Mouse (Mus musculus) limb, embryonic 12.5 days (tissue): ENCODE results near the gene Tmem107. TPM values are rescaled to one million over a fixed set of nuclear protein-coding genes. Genes with fewer than 3 reads are reported as not detected.

ENCODE experiments used
- ATAC-seq: fragments of 200-750 bp; cut with Nextera tagmentation; 2 replicates; pipeline ENCODE4 v1.8.0; 2017; ENCODE audit warnings: low read depth, moderate TSS enrichment; ENCODE audit not compliant: insufficient number of reproducible peaks, insufficient read depth, low FRiP score, low TSS enrichment
- H3K27ac ChIP-seq: fragments of 300-500 bp; sonication (generic); 2 replicates; pipeline ENCODE4 v1.5.1; 2016; ENCODE audit warnings: mild to moderate bottlenecking, moderate library complexity
- H3K27me3 ChIP-seq: fragments of 300-500 bp; sonication (generic); 2 replicates; pipeline ENCODE4 v1.6.1; 2016; ENCODE audit warnings: mild to moderate bottlenecking, moderate library complexity
- H3K36me3 ChIP-seq: fragments of 300-500 bp; sonication (generic); 2 replicates; pipeline ENCODE4 v1.6.1; 2016; ENCODE audit warnings: mild to moderate bottlenecking, moderate library complexity
- H3K4me1 ChIP-seq: fragments of 300-500 bp; sonication (generic); replicated peaks from 2 replicates; pipeline ENCODE4 v1.6.1; 2016
- H3K4me2 ChIP-seq: fragments of 300-500 bp; sonication (generic); 2 replicates; pipeline ENCODE4 v1.6.1; 2016; ENCODE audit warnings: mild to moderate bottlenecking, moderate library complexity
- H3K4me3 ChIP-seq: fragments of 300-500 bp; sonication (generic); replicated peaks from 2 replicates; pipeline ENCODE4 v1.5.1; 2016; ENCODE audit warnings: mild to moderate bottlenecking
- H3K9ac ChIP-seq: fragments of 300-500 bp; sonication (generic); replicated peaks from 2 replicates; pipeline ENCODE4 v1.6.1; 2016; ENCODE audit warnings: mild to moderate bottlenecking, moderate library complexity
- H3K9me3 ChIP-seq: fragments of 300-500 bp; sonication (generic); 2 replicates; pipeline ENCODE4 v1.6.1; 2016; ENCODE audit warnings: mild to moderate bottlenecking, moderate library complexity
- WGBS: fragments of 180-500 bp; shearing (Covaris S2); methylation state at CpG from one replicate; pipeline ENCODE4 v1.1.7; 2016; 5-methylcytosine and 5-hydroxymethylcytosine counted together
- polyA plus RNA-seq: library from polyadenylated mRNA; unstranded; fragments of >200 nt; fragmentation: Nextera tagmentation; extraction: Ambion mirVana; gene quantifications from 2 replicates; pipeline ENCODE4 v1.2.1, GENCODE M21; 2016

The Tmem107 gene
- polyA plus RNA-seq, 1 experiment from 2014 or later = 41.0 TPM

DNA sequence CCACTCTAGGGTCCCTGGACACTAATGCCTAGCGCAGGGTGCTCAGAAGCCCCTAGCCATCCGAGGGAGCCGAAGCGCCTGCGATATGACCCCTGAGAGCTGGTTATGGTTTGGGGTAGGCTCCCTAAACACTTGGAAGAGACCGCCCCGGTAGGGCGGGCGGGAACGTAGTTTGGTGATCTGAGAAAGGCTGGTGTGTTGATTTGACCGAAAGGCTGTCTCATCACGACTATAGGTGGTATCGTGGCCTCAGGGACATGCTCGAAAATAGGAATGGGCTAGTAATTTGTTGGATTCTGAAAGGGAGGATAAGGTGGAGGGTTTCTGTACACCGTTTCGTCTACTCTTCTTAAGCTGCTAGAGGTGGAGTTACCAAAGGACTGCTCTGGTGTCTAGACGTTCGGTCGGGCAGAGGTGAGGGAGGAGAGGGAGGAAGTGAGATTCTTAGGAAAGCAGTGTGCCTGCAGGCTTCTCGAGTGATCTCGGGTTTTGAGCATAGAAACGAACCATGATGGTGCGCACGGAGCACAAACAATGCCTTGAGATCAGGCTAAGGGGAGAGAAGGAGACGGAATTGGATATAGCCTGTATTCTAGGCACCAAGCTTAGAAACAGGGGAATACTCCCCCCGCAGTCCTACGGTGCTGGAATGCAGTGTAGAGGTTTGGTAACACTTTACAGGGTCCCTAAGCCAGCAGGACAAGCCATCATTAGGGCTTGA, 25.1 kb downstream of the Tmem107 start:
- Histone ChIP-seq H3K27ac (peak overlapping the region; percentile 78), H3K36me3 (peaks cover 24% of the 10 kb centered on the region), H3K4me3 (peak overlapping the region; percentile 57), H3K27me3 (no peaks in the 10 kb centered on the region), H3K4me1 (peaks cover 63% of the 10 kb centered on the region), H3K9me3 (no peaks in the 10 kb centered on the region), H3K4me2 (peak overlapping the region; percentile 98), H3K9ac (peak overlapping the region; percentile 64)
- WGBS = 2% methylated on average over 27 of the region's 27 CpGs
- ATAC-seq = no peak

DNA sequence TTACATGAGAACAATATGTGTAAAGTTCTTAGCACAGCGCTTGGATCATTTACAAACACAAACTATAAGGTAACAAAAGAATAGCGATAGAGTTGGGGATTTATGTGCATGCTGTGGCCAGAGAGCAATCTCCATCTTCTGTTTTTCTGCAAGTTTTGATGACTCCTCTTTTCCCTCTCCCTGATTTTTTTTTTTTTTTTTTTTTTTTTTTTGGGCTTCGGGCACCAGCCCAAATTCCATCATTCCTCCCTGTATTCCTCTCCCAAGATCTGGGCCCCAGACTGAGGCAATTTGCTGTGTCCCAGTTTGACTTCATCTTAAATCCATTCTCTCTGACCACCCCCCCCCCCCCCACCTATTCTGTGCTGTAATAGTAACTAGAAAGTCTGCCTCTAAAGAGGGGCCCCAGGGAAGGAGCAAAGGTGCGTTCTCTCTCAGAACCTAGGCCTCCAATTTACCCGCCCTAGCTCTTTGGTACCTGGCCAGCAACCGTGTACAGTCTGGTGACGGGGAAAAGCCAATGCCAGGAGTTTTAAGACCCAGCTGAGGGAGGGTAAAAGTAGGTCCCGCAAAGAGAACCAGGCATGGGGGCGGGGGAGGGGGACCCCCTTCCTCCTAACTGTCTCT, 25.9 kb downstream of the Tmem107 start:
- Histone ChIP-seq H3K4me2 (peak overlapping the region; percentile 98), H3K27me3 (no peaks in the 10 kb centered on the region), H3K27ac (peak overlapping the region; percentile 81), H3K36me3 (peaks cover 24% of the 10 kb centered on the region), H3K4me1 (peaks cover 61% of the 10 kb centered on the region), H3K9me3 (no peaks in the 10 kb centered on the region), H3K4me3 (peak overlapping the region; percentile 57), H3K9ac (peak overlapping the region; percentile 40; the same call in 1 of the 2 replicates)
- 16% methylated on average over 9 of the region's 9 CpGs for WGBS
- ATAC-seq = no peak

DNA sequence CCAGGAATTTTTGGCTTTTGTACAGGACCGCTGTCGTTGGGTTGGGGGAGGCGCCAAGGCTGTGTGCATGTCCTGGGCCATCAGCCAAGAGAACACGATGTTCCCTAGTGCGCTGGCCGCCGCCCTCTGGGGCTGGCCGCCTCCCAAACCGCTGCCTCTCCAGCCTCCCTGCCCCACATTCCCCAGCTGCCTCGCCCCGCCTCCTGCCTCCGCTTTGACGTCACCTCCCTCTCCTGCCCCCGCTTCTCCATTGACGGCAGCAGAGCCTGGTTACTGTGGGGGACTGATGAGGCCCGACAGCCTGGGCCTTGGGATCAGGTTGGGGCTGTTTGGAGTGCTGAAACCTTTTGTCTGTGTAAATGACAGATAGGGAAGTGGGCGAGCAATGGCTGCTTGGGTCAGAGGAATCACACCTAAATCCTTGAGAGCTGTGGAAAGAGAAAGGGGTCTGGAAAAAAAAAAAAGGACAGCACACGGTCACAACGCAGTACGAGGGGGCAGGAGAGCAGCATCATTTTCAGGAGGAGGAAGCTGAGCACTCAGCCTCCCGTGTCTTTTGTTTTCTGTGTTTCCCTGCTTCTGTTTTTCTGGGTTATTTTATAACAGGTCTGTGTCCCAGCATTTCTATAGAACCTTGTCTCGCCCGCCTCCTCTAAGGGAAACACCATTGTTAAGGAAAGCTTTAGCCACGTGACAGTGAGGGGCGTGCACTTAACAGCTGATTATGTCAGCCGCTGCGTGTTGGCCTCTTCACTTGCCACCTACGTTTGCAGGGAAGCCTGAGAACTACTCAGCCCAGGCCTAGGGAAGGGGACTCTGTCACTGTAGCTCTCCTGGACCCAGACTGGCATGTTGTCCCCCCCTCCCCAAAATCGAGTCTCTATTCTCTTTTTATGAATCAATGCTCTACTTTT, 26.6 kb downstream of the Tmem107 start:
- peaks cover 24% of the 10 kb centered on the region for H3K36me3 ChIP-seq
- no peaks in the 10 kb centered on the region for H3K27me3 ChIP-seq
- H3K4me3 ChIP-seq = peak overlapping the region; percentile 39
- no peak for ATAC-seq
- peak overlapping the region; percentile 40 for H3K9ac ChIP-seq
- peaks cover 56% of the 10 kb centered on the region for H3K4me1 ChIP-seq
- WGBS = 5% methylated on average over 29 of the region's 29 CpGs
- no peaks in the 10 kb centered on the region for H3K9me3 ChIP-seq
- H3K27ac ChIP-seq = peak overlapping the region; percentile 81
- H3K4me2 ChIP-seq = peak overlapping the region; percentile 98

DNA sequence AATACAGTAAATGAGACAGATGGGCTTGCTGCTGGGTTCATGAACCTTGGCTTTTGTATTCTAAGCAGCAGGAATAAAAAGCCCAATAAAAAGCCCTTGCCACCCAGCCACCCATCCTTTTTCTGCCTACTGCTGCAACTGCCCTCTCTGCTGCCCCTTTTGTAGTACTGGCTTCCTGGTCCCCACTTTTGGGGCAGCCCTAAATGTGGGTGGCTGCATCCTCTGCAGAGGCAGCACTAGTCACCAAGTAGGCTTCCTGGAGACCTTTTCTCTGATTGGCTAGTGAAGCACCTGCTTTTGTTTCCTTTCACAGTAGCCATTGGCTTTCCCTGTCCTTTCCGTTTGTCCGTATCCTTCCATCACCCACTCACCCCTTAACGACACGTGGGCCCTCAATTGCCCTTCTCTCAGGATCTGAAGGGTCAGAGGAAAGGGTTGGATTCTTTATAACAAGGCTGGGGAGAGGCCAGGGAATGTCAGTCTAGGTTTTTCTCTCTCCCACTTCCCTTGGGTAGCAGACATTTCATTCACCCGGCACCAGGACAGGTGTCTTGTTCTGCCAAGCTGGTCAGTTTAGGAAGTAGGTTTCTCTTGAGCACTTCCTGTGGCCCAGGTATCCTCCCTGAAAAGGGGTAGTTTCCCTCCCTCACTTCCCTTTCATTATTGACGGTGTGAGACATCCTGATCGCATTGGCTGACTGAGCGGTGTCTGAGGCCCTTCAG, 27.6 kb downstream of the Tmem107 start:
- H3K36me3 ChIP-seq = peaks cover 27% of the 10 kb centered on the region
- 23% methylated on average over 8 of the region's 8 CpGs for WGBS
- no peak for ATAC-seq
- peaks cover 56% of the 10 kb centered on the region for H3K4me1 ChIP-seq
- H3K9me3 ChIP-seq = no peaks in the 10 kb centered on the region
- H3K27me3 ChIP-seq = no peaks in the 10 kb centered on the region
- H3K4me2 ChIP-seq = peak overlapping the region; percentile 98
- peak overlapping the region; percentile 65; the same call in 1 of the 2 replicates for H3K9ac ChIP-seq
- H3K4me3 ChIP-seq = peak overlapping the region; percentile 49
- peak overlapping the region; percentile 81 for H3K27ac ChIP-seq

DNA sequence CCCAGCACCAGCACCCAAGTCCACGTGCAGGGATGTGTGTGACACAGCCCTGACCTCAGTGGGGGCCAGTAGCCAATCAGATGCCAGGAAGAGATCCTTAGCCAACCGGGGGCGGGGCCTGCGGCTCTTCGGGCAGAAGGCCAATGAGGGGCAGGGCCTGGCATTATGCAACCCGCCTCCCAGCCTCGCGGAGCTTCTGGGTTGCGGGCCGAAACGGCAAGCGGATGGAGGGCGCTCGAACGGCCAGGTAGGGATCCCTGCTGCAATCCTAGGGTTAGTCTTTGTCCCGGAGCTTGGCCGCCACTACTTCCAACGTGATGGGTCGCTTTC, 28.1 kb downstream of the Tmem107 start:
- peaks cover 32% of the 10 kb centered on the region for H3K36me3 ChIP-seq
- no peaks in the 10 kb centered on the region for H3K9me3 ChIP-seq
- H3K4me2 ChIP-seq = peak overlapping the region; percentile 98
- H3K27ac ChIP-seq = peak overlapping the region; percentile 84
- peak overlapping the region; percentile 49 for H3K4me3 ChIP-seq
- WGBS = under 1% methylated on average over 19 of the region's 19 CpGs
- ATAC-seq = no peak
- H3K9ac ChIP-seq = peak overlapping the region; percentile 65
- no peaks in the 10 kb centered on the region for H3K27me3 ChIP-seq
- peaks cover 56% of the 10 kb centered on the region for H3K4me1 ChIP-seq

DNA sequence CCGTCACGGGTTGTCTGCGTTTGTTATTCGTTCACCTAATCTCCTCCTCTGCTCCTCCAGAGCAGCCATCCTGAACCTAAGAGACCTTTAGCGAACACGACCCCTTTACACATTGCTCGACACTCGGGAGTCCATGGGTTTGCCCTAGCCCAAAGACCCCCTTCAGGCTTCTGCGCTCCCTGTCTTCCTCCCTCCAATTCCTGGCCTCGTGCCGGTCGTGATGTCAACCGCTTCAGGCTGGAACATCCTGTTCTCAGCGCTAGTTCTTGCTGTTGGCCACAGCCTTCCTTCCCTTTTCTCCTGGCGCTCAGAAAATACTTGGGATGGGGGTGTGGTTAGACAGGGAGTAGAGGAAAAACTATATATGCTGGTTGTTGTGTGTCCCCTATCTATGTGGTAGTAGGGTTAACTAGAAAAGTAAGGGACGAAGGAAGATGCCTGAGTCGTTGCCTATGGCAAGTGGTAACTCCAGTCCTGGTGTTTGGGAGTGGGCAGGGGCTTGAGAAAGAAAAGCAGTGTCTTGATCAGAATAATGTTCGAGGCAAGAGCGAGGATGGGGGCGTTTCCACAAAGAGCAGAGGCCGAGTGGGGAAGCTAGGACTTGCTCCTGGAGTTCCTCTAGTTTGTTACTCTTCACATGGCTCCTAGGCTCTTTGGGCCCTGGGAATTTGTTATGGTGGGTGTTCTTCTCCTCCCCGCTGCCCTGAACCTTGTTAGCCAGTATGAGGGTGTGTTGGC, 28.7 kb downstream of the Tmem107 start:
- Histone ChIP-seq H3K4me1 (peaks cover 55% of the 10 kb centered on the region), H3K4me2 (peak overlapping the region; percentile 98), H3K27ac (peak overlapping the region; percentile 84), H3K36me3 (peaks cover 38% of the 10 kb centered on the region), H3K9ac (peak overlapping the region; percentile 65), H3K27me3 (no peaks in the 10 kb centered on the region), H3K9me3 (no peaks in the 10 kb centered on the region), H3K4me3 (peak overlapping the region; percentile 49)
- under 1% methylated on average over 22 of the region's 22 CpGs for WGBS
- ATAC-seq = no peak

DNA sequence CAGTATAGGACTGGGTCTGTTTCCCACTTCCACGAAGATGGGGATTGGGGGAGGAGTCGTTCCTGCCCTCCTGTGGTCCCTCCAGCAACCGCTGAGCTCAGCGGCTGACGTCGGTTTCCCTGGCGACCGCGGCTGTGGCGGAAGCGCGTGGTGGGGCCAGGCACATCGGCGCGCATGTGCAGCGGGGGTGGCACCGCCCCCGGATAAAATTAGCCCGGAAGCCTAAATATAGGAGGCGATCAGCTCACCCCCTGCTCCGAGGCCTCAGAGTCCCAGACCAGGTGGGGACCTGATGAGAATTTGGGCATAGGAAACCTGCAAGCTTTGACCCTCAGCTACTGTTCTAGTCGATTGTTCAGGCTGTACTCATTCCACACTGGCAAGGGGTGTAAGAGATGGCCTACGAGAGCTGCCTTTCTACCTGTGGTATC, 29.3 kb downstream of the Tmem107 start:
- H3K4me2 ChIP-seq = peak overlapping the region; percentile 98
- ATAC-seq = no peak
- H3K4me1 ChIP-seq = peaks cover 52% of the 10 kb centered on the region
- peaks cover 44% of the 10 kb centered on the region for H3K36me3 ChIP-seq
- peak overlapping the region; percentile 84 for H3K27ac ChIP-seq
- peak overlapping the region; percentile 49 for H3K4me3 ChIP-seq
- peak overlapping the region; percentile 65; the same call in 1 of the 2 replicates for H3K9ac ChIP-seq
- H3K27me3 ChIP-seq = no peaks in the 10 kb centered on the region
- under 1% methylated on average over 23 of the region's 23 CpGs for WGBS
- H3K9me3 ChIP-seq = no peaks in the 10 kb centered on the region

DNA sequence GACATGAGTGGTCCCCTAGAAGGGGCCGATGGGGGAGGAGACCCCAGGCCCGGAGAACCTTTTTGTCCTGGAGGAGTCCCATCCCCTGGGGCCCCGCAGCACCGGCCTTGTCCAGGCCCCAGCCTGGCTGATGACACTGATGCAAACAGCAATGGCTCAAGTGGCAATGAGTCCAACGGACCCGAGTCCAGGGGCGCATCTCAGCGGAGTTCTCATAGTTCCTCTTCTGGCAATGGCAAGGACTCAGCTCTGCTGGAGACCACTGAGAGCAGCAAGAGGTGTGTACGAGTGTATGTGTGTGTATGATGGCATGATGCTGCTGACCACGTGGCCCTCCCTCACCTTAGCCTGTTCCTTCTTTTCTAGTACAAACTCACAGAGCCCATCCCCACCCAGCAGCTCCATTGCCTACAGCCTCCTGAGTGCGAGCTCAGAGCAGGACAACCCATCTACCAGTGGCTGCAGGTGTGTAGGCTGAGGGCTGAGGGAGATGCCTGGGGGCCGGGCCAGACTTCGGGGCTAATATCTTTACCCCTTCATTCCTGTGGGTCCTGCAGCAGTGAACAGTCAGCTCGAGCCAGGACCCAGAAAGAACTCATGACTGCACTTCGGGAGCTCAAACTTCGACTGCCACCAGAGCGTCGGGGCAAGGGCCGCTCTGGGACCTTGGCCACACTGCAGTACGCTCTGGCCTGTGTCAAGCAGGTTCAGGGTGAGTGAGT, 30.2 kb downstream of the Tmem107 start:
- Histone ChIP-seq H3K4me1 (peaks cover 48% of the 10 kb centered on the region), H3K27ac (peak overlapping the region; percentile 84; the same call in 1 of the 2 replicates), H3K4me3 (peak overlapping the region; percentile 49), H3K4me2 (peak overlapping the region; percentile 98), H3K9ac (peak overlapping the region; percentile 65; the same call in 1 of the 2 replicates), H3K36me3 (peaks cover 53% of the 10 kb centered on the region), H3K9me3 (no peaks in the 10 kb centered on the region), H3K27me3 (no peaks in the 10 kb centered on the region)
- no peak for ATAC-seq
- 91% methylated on average over 20 of the region's 20 CpGs for WGBS

DNA sequence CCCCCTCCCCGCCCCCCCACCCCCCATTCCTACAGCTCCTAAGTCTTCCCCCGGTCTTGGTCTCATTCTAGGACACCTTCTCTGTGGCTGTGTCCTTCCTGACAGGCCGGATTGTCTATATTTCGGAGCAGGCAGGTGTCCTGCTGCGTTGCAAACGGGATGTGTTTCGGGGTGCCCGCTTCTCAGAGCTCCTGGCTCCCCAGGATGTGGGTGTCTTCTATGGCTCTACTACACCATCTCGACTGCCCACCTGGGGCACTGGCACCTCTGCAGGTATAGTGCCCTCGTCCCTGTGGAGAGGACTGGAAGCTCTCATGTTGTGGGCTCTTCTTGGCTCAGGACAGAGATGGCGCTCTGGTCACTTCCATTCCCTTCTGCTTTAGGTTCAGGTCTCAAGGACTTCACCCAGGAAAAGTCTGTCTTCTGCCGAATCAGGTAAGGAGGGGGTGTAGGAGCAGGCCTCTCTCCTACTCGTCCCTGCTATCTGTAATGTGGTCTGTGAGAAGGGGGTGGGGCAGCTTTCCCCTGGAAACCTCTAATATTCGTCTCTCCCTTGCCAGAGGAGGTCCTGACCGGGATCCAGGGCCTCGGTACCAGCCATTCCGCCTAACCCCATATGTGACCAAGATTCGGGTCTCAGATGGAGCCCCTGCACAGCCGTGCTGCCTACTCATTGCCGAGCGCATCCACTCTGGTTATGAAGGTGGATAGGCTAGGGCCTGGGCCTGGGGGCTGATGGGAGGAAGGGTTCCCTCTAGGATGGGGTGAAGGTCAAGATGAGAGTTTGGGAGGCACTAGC, 31.2 kb downstream of the Tmem107 start:
- Histone ChIP-seq H3K4me3 (no peak overlapping the region), H3K27me3 (no peaks in the 10 kb centered on the region), H3K4me2 (no peak overlapping the region), H3K4me1 (peaks cover 37% of the 10 kb centered on the region), H3K27ac (no peak overlapping the region), H3K9ac (no peak overlapping the region), H3K36me3 (peaks cover 63% of the 10 kb centered on the region), H3K9me3 (no peaks in the 10 kb centered on the region)
- ATAC-seq = no peak
- WGBS = 89% methylated on average over 21 of the region's 21 CpGs
